Mouse (Mus musculus): ENCODE results near the gene Smc4. TPM values are rescaled to one million over a fixed set of nuclear protein-coding genes. Genes with fewer than 3 reads are reported as not detected.

Gene Smc4
- polyA plus RNA-seq, 1 experiment, result 284 TPM

DNA sequence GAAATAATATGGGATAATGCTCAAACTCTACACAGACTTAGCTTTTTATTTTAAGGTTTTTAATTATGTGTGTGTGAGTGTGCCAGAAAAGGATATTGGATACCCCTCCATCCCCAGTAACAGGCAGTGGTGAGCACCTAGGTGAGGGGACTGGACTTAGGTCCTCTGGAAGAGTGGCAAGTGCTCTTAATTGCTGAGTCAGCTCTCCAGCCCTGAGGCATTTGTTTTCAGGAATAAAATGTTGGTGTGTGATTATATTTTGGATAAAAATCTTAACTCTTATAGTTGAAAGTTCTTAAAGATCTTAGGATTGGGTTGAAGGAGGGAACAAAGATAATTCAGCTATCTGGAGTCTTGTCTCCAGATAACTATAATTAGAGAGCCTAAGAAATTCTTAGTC, 16.2 kb downstream of the Smc4 start:
- Histone ChIP-seq H3K27ac (ENCODE audit: insufficient read depth, low read length) (no peak overlapping the region), H3K9ac (ENCODE audit: low read depth, poor library complexity, severe bottlenecking) (no peak overlapping the region), H3K36me3 (ENCODE audit: control insufficient read depth, insufficient read depth, low read length, poor library complexity, severe bottlenecking) (peaks cover 71% of the 10 kb centered on the region), H3K9me3 (replicated peaks; ENCODE audit: control insufficient read depth, insufficient read depth, low read length, poor library complexity, severe bottlenecking) (no peaks in the 10 kb centered on the region), H3K27me3 (ENCODE audit: control insufficient read depth, insufficient read depth, low read length, poor library complexity, severe bottlenecking) (no peaks in the 10 kb centered on the region), H3K4me3 (ENCODE audit: low read depth, low read length) (no peak overlapping the region), H3K4me1 (ENCODE audit: control insufficient read depth, insufficient read depth, low read length) (no peaks in the 10 kb centered on the region)
- no peak for TF ChIP-seq EP300 (IDR thresholded peaks at IDR 0.05; ENCODE audit: insufficient read depth, low read depth, low read length)

DNA sequence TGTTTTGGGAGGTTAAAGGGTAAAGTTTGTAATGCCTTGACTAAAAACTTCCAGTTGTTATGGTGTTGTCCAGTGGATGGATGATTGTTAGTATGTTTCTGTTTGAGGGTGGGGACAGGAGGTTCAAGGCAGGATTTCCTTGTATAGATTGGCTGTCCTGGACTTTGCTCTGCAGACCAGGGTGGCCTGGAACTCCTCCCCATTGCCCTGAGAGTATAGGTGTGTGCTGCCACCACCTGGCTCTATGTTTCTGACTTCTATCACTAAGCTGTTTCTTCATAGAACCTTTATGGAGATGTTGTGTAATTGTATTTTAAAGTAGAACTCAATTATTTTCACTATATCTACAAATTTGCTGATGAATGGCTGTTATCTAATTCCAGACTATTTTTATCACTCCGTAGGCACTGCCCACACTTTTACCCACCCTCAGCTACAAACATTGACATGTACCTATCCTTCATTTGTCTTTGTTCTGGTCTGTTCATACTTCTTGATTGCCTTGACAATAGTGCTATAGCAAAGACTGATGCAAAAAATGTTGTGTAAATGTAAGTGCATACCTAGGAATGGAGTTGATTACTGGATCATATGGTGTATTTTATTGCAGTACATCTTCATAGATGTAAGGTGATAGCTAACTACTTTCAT, 21.7 kb downstream of the Smc4 start:
- no peak overlapping the region for H3K4me3 ChIP-seq (ENCODE audit: low read depth, low read length)
- no peak overlapping the region for H3K9ac ChIP-seq (ENCODE audit: low read depth, poor library complexity, severe bottlenecking)
- no peaks in the 10 kb centered on the region for H3K27me3 ChIP-seq (ENCODE audit: control insufficient read depth, insufficient read depth, low read length, poor library complexity, severe bottlenecking)
- H3K27ac ChIP-seq (ENCODE audit: insufficient read depth, low read length), result no peak overlapping the region
- H3K36me3 ChIP-seq (ENCODE audit: control insufficient read depth, insufficient read depth, low read length, poor library complexity, severe bottlenecking), result peaks cover 72% of the 10 kb centered on the region
- TF ChIP-seq CTCF (IDR thresholded peaks at IDR 0.05; ENCODE audit: low read depth, low read length) (no peak), EP300 (IDR thresholded peaks at IDR 0.05; ENCODE audit: insufficient read depth, low read depth, low read length) (no peak), POLR2A (IDR thresholded peaks at IDR 0.05; ENCODE audit: insufficient read depth, low read length) (no peak)
- H3K9me3 ChIP-seq (replicated peaks; ENCODE audit: control insufficient read depth, insufficient read depth, low read length, poor library complexity, severe bottlenecking), result no peaks in the 10 kb centered on the region
- no peaks in the 10 kb centered on the region for H3K4me1 ChIP-seq (ENCODE audit: control insufficient read depth, insufficient read depth, low read length)

DNA sequence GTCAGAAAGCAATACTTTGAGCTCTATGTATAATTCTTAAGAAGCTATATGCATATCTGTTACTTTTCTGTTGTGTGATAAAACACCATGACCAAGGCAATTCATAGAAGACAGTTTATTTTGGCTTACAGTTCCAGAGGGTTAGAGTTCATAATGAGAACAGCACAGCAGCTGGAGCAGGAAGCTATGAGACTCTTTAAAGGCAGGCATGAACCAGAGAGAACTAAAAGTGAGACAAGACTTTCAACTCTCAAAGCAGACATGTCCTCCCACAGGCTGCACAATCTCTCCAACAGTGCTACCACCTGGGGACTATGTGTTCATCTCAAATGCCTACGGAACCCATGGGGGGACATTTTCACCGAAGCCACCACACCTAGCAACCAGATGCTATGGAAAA, 35.6 kb downstream of the Smc4 start:
- H3K36me3 ChIP-seq (ENCODE audit: control insufficient read depth, insufficient read depth, low read length, poor library complexity, severe bottlenecking), result peaks cover 58% of the 10 kb centered on the region
- H3K4me1 ChIP-seq (ENCODE audit: control insufficient read depth, insufficient read depth, low read length), result no peaks in the 10 kb centered on the region
- no peak overlapping the region for H3K4me3 ChIP-seq (ENCODE audit: low read depth, low read length)
- no peaks in the 10 kb centered on the region; the same call in 1 of the 2 replicates for H3K9me3 ChIP-seq (replicated peaks; ENCODE audit: control insufficient read depth, insufficient read depth, low read length, poor library complexity, severe bottlenecking)
- H3K27me3 ChIP-seq (ENCODE audit: control insufficient read depth, insufficient read depth, low read length, poor library complexity, severe bottlenecking), result no peaks in the 10 kb centered on the region
- H3K9ac ChIP-seq (ENCODE audit: low read depth, poor library complexity, severe bottlenecking), result no peak overlapping the region
- H3K27ac ChIP-seq (ENCODE audit: insufficient read depth, low read length), result no peak overlapping the region
- TF ChIP-seq EP300 (IDR thresholded peaks at IDR 0.05; ENCODE audit: insufficient read depth, low read depth, low read length) (no peak), CTCF (IDR thresholded peaks at IDR 0.05; ENCODE audit: low read depth, low read length) (no peak), POLR2A (IDR thresholded peaks at IDR 0.05; ENCODE audit: insufficient read depth, low read length) (no peak)

DNA sequence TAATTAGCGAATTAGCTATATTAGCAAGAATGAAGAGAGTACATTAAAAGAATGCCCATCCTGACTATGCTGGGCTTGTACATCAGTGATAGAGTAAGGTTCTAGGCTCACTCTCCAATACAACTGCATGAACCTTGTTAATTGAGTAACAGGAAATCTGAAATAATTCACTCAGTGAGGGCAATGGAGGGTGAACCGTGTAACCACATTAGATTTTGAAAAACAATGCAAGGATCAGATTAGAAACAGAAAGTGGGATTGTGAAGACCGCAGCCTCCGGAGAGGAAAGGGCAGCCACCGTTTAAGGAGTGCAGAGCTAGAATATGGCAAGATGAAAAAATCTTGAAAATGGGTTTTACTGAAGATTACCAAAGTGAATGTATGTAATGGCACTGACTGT, 36.8 kb downstream of the Smc4 start:
- H3K27ac ChIP-seq (ENCODE audit: insufficient read depth, low read length), result no peak overlapping the region
- H3K36me3 ChIP-seq (ENCODE audit: control insufficient read depth, insufficient read depth, low read length, poor library complexity, severe bottlenecking), result peaks cover 48% of the 10 kb centered on the region
- H3K4me1 ChIP-seq (ENCODE audit: control insufficient read depth, insufficient read depth, low read length), result no peaks in the 10 kb centered on the region
- H3K9me3 ChIP-seq (replicated peaks; ENCODE audit: control insufficient read depth, insufficient read depth, low read length, poor library complexity, severe bottlenecking), result no peaks in the 10 kb centered on the region; the same call in 1 of the 2 replicates
- no peaks in the 10 kb centered on the region for H3K27me3 ChIP-seq (ENCODE audit: control insufficient read depth, insufficient read depth, low read length, poor library complexity, severe bottlenecking)
- peak overlapping the region; percentile 47 for H3K4me3 ChIP-seq (ENCODE audit: low read depth, low read length)
- no peak for TF ChIP-seq POLR2A (IDR thresholded peaks at IDR 0.05; ENCODE audit: insufficient read depth, low read length)
- TF ChIP-seq CTCF (IDR thresholded peaks at IDR 0.05; ENCODE audit: low read depth, low read length), result no peak
- TF ChIP-seq EP300 (IDR thresholded peaks at IDR 0.05; ENCODE audit: insufficient read depth, low read depth, low read length), result no peak
- H3K9ac ChIP-seq (ENCODE audit: low read depth, poor library complexity, severe bottlenecking), result peak overlapping the region; percentile 31

DNA sequence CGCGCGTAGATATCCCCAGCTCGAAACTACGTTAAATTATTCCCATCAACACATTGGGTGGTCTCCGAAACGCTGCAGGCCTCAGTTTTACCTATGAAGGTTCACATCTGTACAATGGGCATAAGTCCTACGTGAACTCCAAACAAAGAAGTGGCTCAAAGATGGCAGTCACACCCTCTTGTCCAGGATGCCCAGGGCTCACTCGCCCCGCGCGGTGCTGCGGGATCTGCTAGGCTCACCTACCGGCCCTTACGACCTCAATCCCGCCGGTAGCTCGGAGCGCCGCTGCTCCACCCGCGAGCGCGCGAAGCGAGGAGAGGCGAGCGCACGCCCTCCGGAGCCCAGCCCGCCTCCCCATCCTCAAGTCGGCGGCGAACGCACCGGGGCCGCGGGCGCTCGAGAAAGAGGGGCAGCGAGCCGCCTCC, 39.6 kb downstream of the Smc4 start:
- TF ChIP-seq POLR2A (IDR thresholded peaks at IDR 0.05; ENCODE audit: insufficient read depth, low read length) (no peak), CTCF (IDR thresholded peaks at IDR 0.05; ENCODE audit: low read depth, low read length) (no peak), EP300 (IDR thresholded peaks at IDR 0.05; ENCODE audit: insufficient read depth, low read depth, low read length) (no peak)

DNA sequence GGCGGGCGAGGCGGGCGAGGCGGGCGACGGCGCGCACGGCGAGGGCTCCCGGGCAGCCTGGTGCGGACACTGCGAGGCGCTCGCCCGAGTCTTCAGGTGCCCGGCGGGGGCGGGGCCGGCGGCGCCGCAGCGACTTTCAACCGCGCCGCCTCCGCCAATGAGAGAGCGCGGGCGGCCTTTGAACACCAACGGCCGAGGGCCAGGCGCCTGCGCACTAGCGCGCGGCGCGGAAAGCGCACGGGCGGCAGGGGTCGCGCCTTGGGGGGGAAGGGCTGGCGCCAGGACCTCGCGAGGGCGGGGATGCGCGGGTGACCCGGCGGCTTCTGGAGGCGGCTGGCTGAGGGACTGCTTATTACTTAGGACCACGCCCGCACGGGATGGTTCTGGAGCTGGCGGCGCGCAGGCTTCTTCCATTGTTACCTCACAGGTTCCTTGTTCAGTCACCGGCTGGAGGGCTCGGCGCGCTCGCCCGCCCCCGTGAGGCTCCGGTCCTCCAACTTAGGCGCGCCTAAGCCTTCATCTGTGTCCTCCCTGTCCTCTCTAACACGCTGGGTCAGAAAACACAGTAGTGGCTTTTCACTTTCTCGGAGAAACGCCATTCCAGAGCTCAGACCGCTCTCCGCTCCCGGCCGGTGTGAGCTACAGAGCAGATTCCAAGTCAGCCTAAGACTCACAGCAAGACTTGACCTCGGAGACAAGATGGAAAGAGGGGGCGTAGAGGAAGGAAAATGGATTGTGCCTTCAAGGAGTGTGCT, 40.3 kb downstream of the Smc4 start, which contains the start of gene Trim59:
Gene Trim59 (minus strand): TSS at position 111 of the 755 bp plus-strand sequence.
- Histone ChIP-seq H3K27ac (ENCODE audit: insufficient read depth, low read length) (peak within 1 kb of the TSS; percentile 85), H3K27me3 (ENCODE audit: control insufficient read depth, insufficient read depth, low read length, poor library complexity, severe bottlenecking) (no peaks in the 10 kb centered on the region), H3K9ac (ENCODE audit: low read depth, poor library complexity, severe bottlenecking) (peak within 1 kb of the TSS; percentile 97), H3K36me3 (ENCODE audit: control insufficient read depth, insufficient read depth, low read length, poor library complexity, severe bottlenecking) (peaks cover 29% of the 10 kb centered on the region), H3K4me3 (ENCODE audit: low read depth, low read length) (peak within 1 kb of the TSS; percentile 98), H3K9me3 (replicated peaks; ENCODE audit: control insufficient read depth, insufficient read depth, low read length, poor library complexity, severe bottlenecking) (no peaks in the 10 kb centered on the region; the same call in 1 of the 2 replicates), H3K4me1 (ENCODE audit: control insufficient read depth, insufficient read depth, low read length) (no peaks in the 10 kb centered on the region)
- no peak for TF ChIP-seq EP300 (IDR thresholded peaks at IDR 0.05; ENCODE audit: insufficient read depth, low read depth, low read length)
- no peak for TF ChIP-seq CTCF (IDR thresholded peaks at IDR 0.05; ENCODE audit: low read depth, low read length)
- TF ChIP-seq POLR2A (IDR thresholded peaks at IDR 0.05; ENCODE audit: insufficient read depth, low read length), result peak; percentile 9

More for the DNA sequence above, 39.6 kb downstream of the Smc4 start:
- no peaks in the 10 kb centered on the region for H3K27me3 ChIP-seq (ENCODE audit: control insufficient read depth, insufficient read depth, low read length, poor library complexity, severe bottlenecking)
- peak overlapping the region; percentile 85 for H3K27ac ChIP-seq (ENCODE audit: insufficient read depth, low read length)
- no peaks in the 10 kb centered on the region for H3K4me1 ChIP-seq (ENCODE audit: control insufficient read depth, insufficient read depth, low read length)
- peak overlapping the region; percentile 98 for H3K4me3 ChIP-seq (ENCODE audit: low read depth, low read length)
- H3K9me3 ChIP-seq (replicated peaks; ENCODE audit: control insufficient read depth, insufficient read depth, low read length, poor library complexity, severe bottlenecking), result no peaks in the 10 kb centered on the region; the same call in 1 of the 2 replicates
- peaks cover 33% of the 10 kb centered on the region for H3K36me3 ChIP-seq (ENCODE audit: control insufficient read depth, insufficient read depth, low read length, poor library complexity, severe bottlenecking)
- peak overlapping the region; percentile 97 for H3K9ac ChIP-seq (ENCODE audit: low read depth, poor library complexity, severe bottlenecking)

Data from ES-Bruce4 (cell line).